9 mouse cellular contexts compared by ENCODE assay signal in genomic region chr12:117403513-117404156, GRCm38 (mm10).
DNase-seq lines count a peak whose midpoint lies in the region; ATAC-seq and TF ChIP-seq lines count a peak whose summit lies in the region.
"Had no signal": no experiment of that assay in that cellular context is flagged by ENCODE, and none has a peak within 500 bp of the region (broad histone marks: within the 10 kb centered on the region; RNA-seq: fewer than 3 reads in every experiment).

No protein-coding gene starts in this region.

- WGBS in midbrain, embryonic 15.5 days = 6% methylated on average over 7 of the region's 7 CpGs

- TF ChIP-seq CTCF in cortical plate, adult 2 months (IDR thresholded peaks at IDR 0.05; ENCODE audit: extremely low read depth, insufficient read depth, low read length) = peak; percentile 97

- DNase-seq in spleen, adult 18-20 months = peak; percentile 11 to 58
- no peak for DNase-seq in spleen, adult 12 weeks (ENCODE audit: low spot score)
- DNase-seq in heart, adult 18-20 months = peak; percentile 73 to 87
- DNase-seq in kidney, adult 11 months = peak; percentile 39
- DNase-seq in left cerebral cortex, postnatal 14 days (ENCODE audit: low spot score in 2 of 2) = peak; percentile 90 to 91
- peak; percentile 9 to 50 for DNase-seq in spleen, postnatal 14 days (ENCODE audit: low spot score in 2 of 2)

- no peak overlapping the region for H3K27ac ChIP-seq in cortical plate, adult 2 months (ENCODE audit: insufficient read depth, low read length)
- H3K27ac ChIP-seq in midbrain, embryonic 15.5 days = no peak overlapping the region

- ATAC-seq in midbrain, embryonic 15.5 days (replicated peaks) = peak; percentile 90

- H3K36me3 ChIP-seq in midbrain, embryonic 15.5 days (replicated peaks) = no peaks in the 10 kb centered on the region

- TF ChIP-seq POLR2A in cortical plate, adult 2 months (IDR thresholded peaks at IDR 0.05; ENCODE audit: extremely low read depth, insufficient read depth, low read length) = no peak

- no peak overlapping the region for H3K4me2 ChIP-seq in midbrain, embryonic 15.5 days

- no peak overlapping the region for H3K9ac ChIP-seq in midbrain, embryonic 15.5 days

- no peaks in the 10 kb centered on the region for H3K4me1 ChIP-seq in cortical plate, adult 2 months (ENCODE audit: control insufficient read depth, insufficient read depth, low read length)
- no peaks in the 10 kb centered on the region for H3K4me1 ChIP-seq in midbrain, embryonic 15.5 days

- intact Hi-C loops in left cerebral cortex, postnatal 14 days (cut with DNase I) = loop anchor here (1.0 kb wide), 1 partner anchor 367 kb away; no protein-coding TSS in a partner anchor

- H3K9me3 ChIP-seq in midbrain, embryonic 15.5 days = no peaks in the 10 kb centered on the region

- no peaks in the 10 kb centered on the region for H3K27me3 ChIP-seq in midbrain, embryonic 15.5 days (replicated peaks)

- no peak overlapping the region for H3K4me3 ChIP-seq in cortical plate, adult 2 months (ENCODE audit: insufficient read depth, low read length)
- H3K4me3 ChIP-seq in midbrain, embryonic 15.5 days = no peak overlapping the region
- H3K4me3 ChIP-seq: myocyte had no signal
